Mouse (Mus musculus) lung, embryonic 14.5 days (tissue): ENCODE data around the gene Acad12. TPM values are rescaled to one million over a fixed set of nuclear protein-coding genes. Genes with fewer than 3 reads are reported as not detected.

Source experiments
- ATAC-seq: fragments of 200-750 bp; cut with Nextera tagmentation; 2 replicates; pipeline ENCODE4 v1.8.0; 2017; ENCODE audit warnings: mild to moderate bottlenecking, moderate TSS enrichment, moderate library complexity; ENCODE audit not compliant: insufficient read depth
- DNase-seq: peaks from one replicate; pipeline ENCODE4 v3.0.0-alpha.2; 2015
- H3K27ac ChIP-seq: fragments of 300-500 bp; sonication (generic); 2 replicates; pipeline ENCODE4 v1.5.1; 2014; ENCODE audit warnings: low read depth, mild to moderate bottlenecking, moderate library complexity
- H3K27me3 ChIP-seq: fragments of 300-500 bp; sonication (generic); 2 replicates; pipeline ENCODE4 v1.6.1; 2014; ENCODE audit warnings: low read length, control low read depth; ENCODE audit not compliant: insufficient read depth
- H3K36me3 ChIP-seq: fragments of 300-500 bp; sonication (generic); 2 replicates; pipeline ENCODE4 v1.6.1; 2014; ENCODE audit warnings: control low read depth; ENCODE audit not compliant: insufficient read depth
- H3K4me1 ChIP-seq: fragments of 300-500 bp; sonication (generic); 2 replicates; pipeline ENCODE4 v1.6.1; 2014; ENCODE audit warnings: antibody characterized with exemption, control low read depth; ENCODE audit not compliant: insufficient read depth
- H3K4me2 ChIP-seq: fragments of 300-500 bp; sonication (generic); 2 replicates; pipeline ENCODE4 v1.6.1; 2014; ENCODE audit warnings: mild to moderate bottlenecking
- H3K4me3 ChIP-seq: fragments of 300-500 bp; sonication (generic); 2 replicates; pipeline ENCODE4 v1.5.1; 2014; ENCODE audit warnings: low read depth, low read length
- H3K9ac ChIP-seq: fragments of 300-500 bp; sonication (generic); 2 replicates; pipeline ENCODE4 v1.6.1; 2014
- H3K9me3 ChIP-seq: fragments of 300-500 bp; sonication (generic); 2 replicates; pipeline ENCODE4 v1.6.1; 2016; ENCODE audit warnings: low read depth, low read length, control low read depth
- CTCF ChIP-seq: IDR thresholded peaks from 2 replicates; pipeline ENCODE4 v1.5.1; 2016; ENCODE audit warnings: antibody characterized with exemption, low read depth
- WGBS: fragments of 180-500 bp; shearing (Covaris S2); extraction: QIAGEN DNeasy Blood & Tissue Kit; methylation state at CpG from one replicate; pipeline ENCODE4 v1.1.7; 2014; 5-methylcytosine and 5-hydroxymethylcytosine counted together
- polyA plus RNA-seq: library from polyadenylated mRNA; unstranded; fragments of >200 nt; fragmentation: Nextera tagmentation; extraction: Ambion mirVana; gene quantifications from 2 replicates; pipeline ENCODE4 v1.2.1, GENCODE M21; 2014

Gene Acad12
- polyA plus RNA-seq, 1 experiment from 2014 or later: 1.7 TPM

- H3K9ac ChIP-seq: peak overlapping the region; percentile 86; the same call in 1 of the 2 replicates
- no peak overlapping the region for H3K27ac ChIP-seq
- peak overlapping the region; percentile 78 for H3K4me3 ChIP-seq
- H3K27me3 ChIP-seq: no peaks in the 10 kb centered on the region
- DNase-seq: peak; percentile 42
- TF ChIP-seq CTCF: no peak
- WGBS: 52% methylated on average over 11 of the region's 11 CpGs
- no peaks in the 10 kb centered on the region for H3K9me3 ChIP-seq
- peaks cover 4% of the 10 kb centered on the region; the same call in 1 of the 2 replicates for H3K4me1 ChIP-seq
- H3K36me3 ChIP-seq: no peaks in the 10 kb centered on the region
- ATAC-seq: no peak
- peak overlapping the region; percentile 93 for H3K4me2 ChIP-seq
Observed at GRCm38 (mm10) chr5:121592064-121592815, 26.5 kb downstream of the Acad12 start.

GRCm38 (mm10) chr5:121591417-121592063 is 27.2 kb downstream of the Acad12 start:
- no peak overlapping the region for H3K4me3 ChIP-seq

GRCm38 (mm10) chr5:121589928-121590327 is 28.8 kb downstream of the Acad12 start:
- 83% methylated on average over 6 of the region's 6 CpGs for WGBS
- no peak overlapping the region for H3K9ac ChIP-seq

More at GRCm38 (mm10) chr5:121591417-121592063, 27.2 kb downstream of the Acad12 start:
- H3K9me3 ChIP-seq: no peaks in the 10 kb centered on the region
- H3K4me1 ChIP-seq: peaks cover 10% of the 10 kb centered on the region
- no peak overlapping the region for H3K27ac ChIP-seq
- TF ChIP-seq CTCF: no peak
- ATAC-seq (no peak), DNase-seq (peak; percentile 42)
- no peaks in the 10 kb centered on the region for H3K36me3 ChIP-seq
- no peak overlapping the region for H3K9ac ChIP-seq
- peak overlapping the region; percentile 93 for H3K4me2 ChIP-seq
- WGBS: 53% methylated on average over 11 of the region's 11 CpGs
- no peaks in the 10 kb centered on the region for H3K27me3 ChIP-seq

GRCm38 (mm10) chr5:121586400-121587039 is 32.2 kb downstream of the Acad12 start:
- Histone ChIP-seq H3K9ac (no peak overlapping the region), H3K27me3 (no peaks in the 10 kb centered on the region), H3K4me1 (peaks cover 23% of the 10 kb centered on the region), H3K36me3 (no peaks in the 10 kb centered on the region), H3K4me3 (no peak overlapping the region), H3K4me2 (peak overlapping the region; percentile 37), H3K27ac (peak overlapping the region; percentile 48), H3K9me3 (no peaks in the 10 kb centered on the region)
- peak; percentile 77 for ATAC-seq
- 36% methylated on average over 6 of the region's 6 CpGs for WGBS
- peak; percentile 84 for DNase-seq
- no peak for TF ChIP-seq CTCF

More at GRCm38 (mm10) chr5:121589928-121590327, 28.8 kb downstream of the Acad12 start:
- H3K4me3 ChIP-seq: no peak overlapping the region
- no peaks in the 10 kb centered on the region for H3K9me3 ChIP-seq
- ATAC-seq: no peak
- no peak overlapping the region for H3K4me2 ChIP-seq
- peaks cover 18% of the 10 kb centered on the region for H3K4me1 ChIP-seq
- no peaks in the 10 kb centered on the region for H3K36me3 ChIP-seq
- H3K27me3 ChIP-seq: no peaks in the 10 kb centered on the region
- TF ChIP-seq CTCF: no peak
- no peak overlapping the region for H3K27ac ChIP-seq
- no peak for DNase-seq

GRCm38 (mm10) chr5:121585699-121586098 is 33.0 kb downstream of the Acad12 start:
- 90% methylated on average over 5 of the region's 5 CpGs for WGBS

GRCm38 (mm10) chr5:121585005-121585404 is 33.7 kb downstream of the Acad12 start:
- Histone ChIP-seq H3K4me2 (no peak overlapping the region), H3K27ac (no peak overlapping the region), H3K9ac (no peak overlapping the region), H3K36me3 (peaks cover 5% of the 10 kb centered on the region), H3K4me1 (peaks cover 23% of the 10 kb centered on the region), H3K27me3 (no peaks in the 10 kb centered on the region), H3K4me3 (no peak overlapping the region), H3K9me3 (no peaks in the 10 kb centered on the region)
- ATAC-seq (no peak), DNase-seq (no peak)
- TF ChIP-seq CTCF: no peak
- 87% methylated on average over 10 of the region's 10 CpGs for WGBS

More at GRCm38 (mm10) chr5:121585699-121586098, 33.0 kb downstream of the Acad12 start:
- Histone ChIP-seq H3K4me3 (no peak overlapping the region), H3K9ac (no peak overlapping the region), H3K36me3 (no peaks in the 10 kb centered on the region), H3K9me3 (no peaks in the 10 kb centered on the region), H3K27me3 (no peaks in the 10 kb centered on the region), H3K4me2 (no peak overlapping the region), H3K4me1 (peaks cover 23% of the 10 kb centered on the region), H3K27ac (peak overlapping the region; percentile 48)
- no peak for DNase-seq
- TF ChIP-seq CTCF: no peak
- ATAC-seq: no peak
